Mouse (Mus musculus) c-Kit-positive CD71-positive TER-119-positive erythroid progenitor cells, embryonic 14.5 days (primary cell): Measurements from ENCODE around the gene Hal.
"Not testable (repeated sequence)": the region's sequence is repeated elsewhere in the genome, so short reads cannot be mapped to it uniquely, and the experiment has no call there.

Experiments used
- DNase-seq: peaks from one replicate; pipeline ENCODE4 v3.0.0-alpha.2; 2013; ENCODE audit warnings: low spot score

Gene Hal

DNA sequence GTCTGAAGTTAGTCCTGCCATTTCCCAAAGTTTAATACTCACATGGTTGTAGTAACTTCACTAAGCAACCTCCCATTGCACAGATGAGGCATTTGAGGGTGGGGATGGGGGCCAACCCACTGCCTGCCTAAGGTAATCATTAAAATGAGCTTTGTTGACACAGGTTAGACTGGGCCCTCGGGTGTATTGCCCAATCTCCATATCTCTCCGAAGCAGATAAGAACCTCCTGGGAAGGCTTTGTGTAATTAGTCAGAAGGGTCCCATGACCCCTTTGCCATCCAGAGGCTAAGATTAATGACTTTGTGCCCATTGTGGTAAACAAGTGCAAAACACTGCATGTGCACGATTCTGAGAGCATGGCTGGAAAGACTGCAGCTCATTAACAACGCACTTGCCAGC is 29.2 kb downstream of the Hal start:
- DNase-seq = no peak

DNA sequence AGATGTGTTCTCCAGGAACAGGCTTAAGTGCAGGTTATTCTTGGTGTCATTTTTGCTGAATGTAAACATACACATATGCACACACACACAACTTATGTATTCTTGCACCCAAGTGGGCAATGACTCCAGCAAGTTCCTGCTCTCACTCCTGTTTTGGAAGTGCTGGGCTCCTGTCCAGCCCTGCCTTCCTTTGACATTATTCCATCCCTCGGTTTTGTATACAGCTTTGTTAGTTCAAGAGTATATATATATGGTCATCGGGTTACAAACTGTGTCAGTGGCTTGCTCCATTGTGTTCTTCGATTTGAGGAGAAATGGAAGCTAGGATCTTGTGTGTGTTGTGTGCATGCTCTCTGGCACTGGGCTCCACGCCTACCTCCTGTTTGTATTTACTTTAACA is 29.6 kb downstream of the Hal start:
- no peak for DNase-seq

GRCm38 (mm10) chr10:93518620-93519019 is 30.1 kb downstream of the Hal start:
- no peak for DNase-seq

DNA sequence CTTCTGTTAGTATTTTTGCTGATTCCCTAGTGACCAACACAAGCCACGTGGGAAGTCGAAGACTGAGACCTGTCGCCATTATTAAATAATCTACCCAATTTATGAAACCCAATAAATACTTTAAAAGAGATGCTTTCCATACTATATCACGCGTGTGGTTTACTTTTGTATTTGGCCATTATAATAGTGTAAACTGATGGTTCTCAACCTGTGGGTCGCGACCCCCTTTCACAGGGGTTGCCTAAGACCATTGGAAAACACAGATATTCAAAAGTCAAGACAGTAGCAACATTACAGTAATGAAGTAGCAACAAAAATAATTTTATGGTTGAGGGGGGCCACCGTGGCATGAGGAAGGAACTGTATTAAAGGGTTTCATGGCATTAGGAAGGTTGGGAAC is 30.6 kb downstream of the Hal start:
- no peak for DNase-seq

- no peak for DNase-seq
These were observed 31.2 kb downstream of the Hal start for GRCm38 (mm10) chr10:93519756-93520155.

DNA sequence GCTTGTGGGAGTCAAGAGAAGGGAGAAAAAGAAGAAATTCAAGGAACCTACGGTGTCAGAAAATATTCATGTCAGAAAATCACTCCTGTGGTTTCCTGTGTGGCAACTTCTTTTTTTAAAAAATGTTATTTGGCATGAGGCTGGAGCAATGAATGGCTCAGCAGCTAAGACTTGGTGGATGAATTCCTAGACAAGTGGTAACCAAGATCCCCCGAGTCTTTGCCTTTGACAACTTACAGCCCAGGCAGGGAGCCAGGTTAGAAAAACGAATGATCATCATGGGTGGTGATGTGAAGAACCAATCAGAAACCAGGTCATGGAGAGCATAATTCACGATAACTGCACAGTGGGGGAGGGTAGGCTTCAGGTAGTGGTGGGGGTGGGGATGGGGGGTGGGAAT is 32.4 kb downstream of the Hal start:
- DNase-seq = no peak

- no peak for DNase-seq
These were observed 36.8 kb downstream of the Hal start for GRCm38 (mm10) chr10:93525329-93525728.

GRCm38 (mm10) chr10:93538287-93538686 is 49.7 kb downstream of the Hal start:
- no peak for DNase-seq

- no peak for DNase-seq
These were observed 50.2 kb downstream of the Hal start for GRCm38 (mm10) chr10:93538818-93539217.

GRCm38 (mm10) chr10:93539775-93540430 is 51.3 kb downstream of the Hal start, which contains the start of gene Amdhd1:
Gene Amdhd1 (minus strand): TSS chr10:93540033.
- peak; percentile 32 for DNase-seq

DNA sequence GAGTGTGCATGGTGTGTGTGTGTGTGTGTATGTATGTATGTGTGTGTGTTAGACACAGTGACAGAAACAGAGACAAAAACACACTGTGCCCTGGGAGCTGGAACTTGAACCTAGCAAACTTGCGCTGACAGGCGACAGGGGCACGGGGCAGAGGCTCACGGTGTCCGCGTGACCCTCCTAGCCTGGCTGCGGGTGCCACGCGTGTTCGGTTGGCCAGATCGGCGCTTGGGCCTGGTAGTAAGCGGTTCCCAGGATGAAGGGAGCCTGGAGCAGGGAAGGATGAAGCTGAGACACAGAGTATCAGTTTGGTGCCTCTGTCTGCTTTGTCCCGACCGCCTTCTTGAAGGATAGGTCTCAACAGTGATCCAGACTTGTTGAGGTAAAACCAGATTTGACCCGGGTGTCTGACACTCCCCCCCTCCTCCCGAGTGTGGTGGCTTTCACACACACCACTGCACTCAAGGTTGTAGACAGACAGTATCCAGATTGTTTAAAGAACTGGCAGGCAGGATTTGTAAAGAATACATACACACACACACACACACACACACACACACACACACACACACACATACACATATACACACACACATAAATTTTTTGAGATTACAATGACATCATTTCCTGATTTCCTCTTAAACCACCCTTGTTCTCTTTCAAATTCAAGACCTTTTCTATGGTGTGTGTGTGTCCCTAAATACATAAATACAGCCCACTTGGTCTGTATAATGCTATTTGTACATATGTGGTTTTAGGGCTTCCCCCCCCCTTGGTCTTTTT is 52.1 kb downstream of the Hal start, which contains the start of gene Ccdc38:
TSS of gene Ccdc38 (plus strand) at position 202 of the 780 bp plus-strand sequence.
- DNase-seq = no peak

DNA sequence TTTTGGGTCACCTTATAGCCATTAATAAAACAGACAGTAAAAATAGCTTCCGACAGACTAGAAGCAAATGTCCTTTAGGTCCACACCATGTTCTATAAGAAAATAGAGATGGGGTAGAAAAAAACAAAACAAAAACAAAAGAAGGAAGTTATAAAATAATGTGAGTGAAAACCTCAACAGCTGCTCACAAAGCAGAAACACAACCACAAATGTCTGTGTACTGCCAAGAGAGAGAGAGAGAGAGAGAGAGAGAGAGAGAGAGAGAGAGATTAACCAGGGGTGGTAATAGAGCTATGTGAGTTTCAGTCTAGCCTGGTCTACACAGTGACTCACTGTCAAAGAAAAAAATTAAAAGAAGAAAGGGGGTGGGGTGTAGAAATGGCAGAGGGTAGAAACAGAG is 53.0 kb downstream of the Hal start:
- DNase-seq = no peak

GRCm38 (mm10) chr10:93542356-93542755 is 53.8 kb downstream of the Hal start:
- DNase-seq = no peak

- no peak for DNase-seq
These were observed 54.6 kb downstream of the Hal start for GRCm38 (mm10) chr10:93543176-93543575.

DNA sequence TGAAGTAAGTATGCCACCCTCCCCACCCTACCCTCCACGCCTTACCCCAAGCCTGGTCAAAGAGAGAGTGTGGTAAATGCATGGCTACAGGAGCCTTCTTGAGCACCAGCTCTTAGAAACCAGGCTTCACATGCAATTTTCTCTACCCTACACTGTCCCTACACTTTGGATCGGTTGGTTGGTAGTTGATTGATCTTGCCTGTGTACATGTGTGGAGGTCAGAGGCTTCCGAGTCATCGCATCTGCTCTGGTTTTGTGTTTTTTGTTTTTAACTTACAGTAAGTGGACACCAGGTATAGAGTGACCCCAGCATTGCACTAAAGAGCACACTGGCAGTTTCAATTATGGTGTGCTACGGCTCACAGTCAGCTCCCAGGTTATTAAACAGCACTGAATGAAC is 55.6 kb downstream of the Hal start:
- DNase-seq = no peak

DNA sequence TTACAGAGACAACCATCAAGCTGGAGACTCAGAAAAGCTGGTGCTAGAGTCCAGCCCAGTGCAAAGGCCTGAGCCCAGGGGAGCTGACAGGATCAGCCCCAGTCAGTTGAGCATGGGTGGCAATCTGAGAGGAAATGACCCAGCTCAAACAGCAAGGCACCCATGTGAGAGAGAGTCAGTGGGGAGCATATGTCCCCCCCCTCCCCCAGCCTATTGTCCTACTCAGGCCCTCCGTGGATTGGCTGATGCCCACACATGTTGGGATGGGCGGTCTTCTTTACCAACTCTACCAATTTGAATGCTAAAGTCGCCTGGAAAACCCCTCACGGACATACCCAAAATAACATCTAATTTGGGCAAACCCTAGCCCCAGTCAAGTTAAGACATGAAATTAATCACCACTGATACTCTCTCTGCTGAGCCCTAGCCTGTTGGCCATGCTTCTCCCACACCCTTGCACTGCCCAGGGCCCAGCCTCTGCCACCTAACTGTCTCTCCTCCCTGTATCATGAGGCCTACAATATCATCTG is 59.2 kb downstream of the Hal start:
- no peak for DNase-seq

DNA sequence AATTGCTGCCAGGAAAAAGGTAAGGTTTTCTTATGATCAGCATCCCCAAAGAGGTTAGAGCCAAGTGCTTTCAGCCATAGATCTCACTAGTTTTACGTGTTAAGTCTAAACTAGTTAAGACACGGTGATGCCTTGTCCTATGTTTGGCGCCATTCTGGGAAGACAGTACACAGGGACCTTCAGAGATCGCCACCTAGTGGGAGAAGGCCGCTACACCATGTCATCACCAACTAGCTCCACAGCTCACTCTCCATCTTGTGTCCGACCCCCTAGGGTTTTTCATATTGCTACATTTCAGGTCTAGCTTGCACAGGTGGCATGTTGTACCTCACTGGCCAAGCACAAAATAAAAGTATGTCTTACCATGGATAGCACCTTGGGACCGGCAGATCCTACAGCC is 60.4 kb downstream of the Hal start:
- peak; percentile 60 for DNase-seq

- no peak for DNase-seq
These were observed 61.3 kb downstream of the Hal start for GRCm38 (mm10) chr10:93549821-93550220.

- DNase-seq = no peak
These were observed 64.0 kb downstream of the Hal start for GRCm38 (mm10) chr10:93552596-93552995.

- DNase-seq = not testable (repeated sequence)
These were observed 69.4 kb downstream of the Hal start for GRCm38 (mm10) chr10:93557971-93558370.

GRCm38 (mm10) chr10:93559786-93560185 is 71.2 kb downstream of the Hal start:
- DNase-seq = no peak

- DNase-seq = no peak
These were observed 76.0 kb downstream of the Hal start for GRCm38 (mm10) chr10:93564518-93565090.

DNA sequence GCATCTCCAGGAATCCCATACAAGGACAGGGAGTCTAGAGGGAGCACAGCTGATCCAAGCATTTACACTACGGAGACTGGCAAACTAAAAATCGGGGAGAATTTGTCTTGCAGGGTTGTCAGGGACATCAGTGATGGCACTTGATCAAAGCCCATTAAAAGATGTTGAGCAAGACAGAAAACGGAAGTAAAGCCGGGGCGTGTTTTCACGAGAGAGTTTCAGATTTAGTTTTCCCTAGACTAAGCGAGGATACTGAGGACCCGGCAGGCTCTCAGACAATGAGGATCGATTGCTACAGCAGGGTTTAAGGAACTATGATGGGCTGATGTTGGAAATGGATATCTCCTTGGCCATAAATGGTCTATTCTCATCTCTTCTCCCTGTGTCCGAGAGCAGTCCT is 78.5 kb downstream of the Hal start:
- no peak for DNase-seq
